Mouse (Mus musculus) E14TG2a.4 (cell line): Measurements from ENCODE around the gene Xrn1.
"Not testable (repeated sequence)": the region's sequence is repeated elsewhere in the genome, so short reads cannot be mapped to it uniquely, and the experiment has no call there.

ENCODE experiments used
- H3K27me3 ChIP-seq: 2 replicates; pipeline ENCODE4 v1.6.1; 2014; ENCODE audit warnings: low read length, control low read depth; ENCODE audit not compliant: insufficient read depth
- H3K36me3 ChIP-seq: 2 replicates; pipeline ENCODE4 v1.6.1; 2014; ENCODE audit warnings: low read length, control low read depth; ENCODE audit not compliant: insufficient read depth
- H3K4me1 ChIP-seq: replicated peaks from 2 replicates; pipeline ENCODE4 v1.6.1; 2014; ENCODE audit warnings: low read depth, low read length, control low read depth
- H3K4me3 ChIP-seq: replicated peaks from 2 replicates; pipeline ENCODE4 v1.5.1; 2014; ENCODE audit warnings: mild to moderate bottlenecking, low read length
- H3K9me3 ChIP-seq: 2 replicates; pipeline ENCODE4 v1.6.1; 2014; ENCODE audit warnings: low read length, control low read depth
- CTCF ChIP-seq: conservative IDR thresholded peaks from 2 replicates; pipeline ENCODE4 v1.5.1; 2014; ENCODE audit warnings: low read length
- NANOG ChIP-seq: IDR thresholded peaks from 2 replicates; pipeline ENCODE4 v1.6.1; 2014; ENCODE audit warnings: borderline replicate concordance, low read length, mixed read lengths
- POU5F1 ChIP-seq: IDR thresholded peaks from 2 replicates; pipeline ENCODE4 v1.6.1; 2014; ENCODE audit warnings: low read length, borderline replicate concordance

Xrn1 gene

GRCm38 (mm10) chr9:95954585-95955461 is at the start of gene Xrn1:
Xrn1 (plus strand) TSS chr9:95954760.
- Histone ChIP-seq H3K27me3 (no peaks in the 10 kb centered on the region), H3K36me3 (peaks cover 33% of the 10 kb centered on the region), H3K4me1 (peaks cover 30% of the 10 kb centered on the region), H3K9me3 (no peaks in the 10 kb centered on the region), H3K4me3 (peak within 1 kb of the TSS; percentile 100)
- TF ChIP-seq POU5F1, result no peak
- TF ChIP-seq CTCF, result no peak
- TF ChIP-seq NANOG, result no peak

- Histone ChIP-seq H3K4me3 (no peak overlapping the region), H3K36me3 (peaks cover 24% of the 10 kb centered on the region), H3K27me3 (no peaks in the 10 kb centered on the region), H3K9me3 (no peaks in the 10 kb centered on the region), H3K4me1 (peaks cover 4% of the 10 kb centered on the region; the same call in 1 of the 2 replicates)
- peak; percentile 68 for TF ChIP-seq CTCF
- TF ChIP-seq NANOG, result no peak
Observed at GRCm38 (mm10) chr9:95932855-95933254, 21.7 kb upstream of the Xrn1 start.

GRCm38 (mm10) chr9:95953658-95954057 is 902 bp upstream of the Xrn1 start:
- H3K9me3 ChIP-seq, result no peaks in the 10 kb centered on the region

GRCm38 (mm10) chr9:95954226-95954584 is 355 bp upstream of the Xrn1 start:
- H3K4me1 ChIP-seq, result peaks cover 25% of the 10 kb centered on the region
- H3K9me3 ChIP-seq, result no peaks in the 10 kb centered on the region
- TF ChIP-seq NANOG (no peak), CTCF (no peak), POU5F1 (no peak)
- H3K4me3 ChIP-seq, result peak overlapping the region; percentile 100
- no peaks in the 10 kb centered on the region for H3K27me3 ChIP-seq
- H3K36me3 ChIP-seq, result peaks cover 30% of the 10 kb centered on the region

More at GRCm38 (mm10) chr9:95953658-95954057, 902 bp upstream of the Xrn1 start:
- H3K4me1 ChIP-seq, result peaks cover 19% of the 10 kb centered on the region
- H3K4me3 ChIP-seq, result peak overlapping the region; percentile 100
- H3K36me3 ChIP-seq, result peaks cover 32% of the 10 kb centered on the region
- TF ChIP-seq NANOG, result no peak
- TF ChIP-seq CTCF, result no peak
- TF ChIP-seq POU5F1, result no peak
- H3K27me3 ChIP-seq, result no peaks in the 10 kb centered on the region

GRCm38 (mm10) chr9:95957611-95958010 is 3.1 kb downstream of the Xrn1 start:
- TF ChIP-seq CTCF (no peak), POU5F1 (no peak), NANOG (no peak)

GRCm38 (mm10) chr9:95958041-95958730 is 3.6 kb downstream of the Xrn1 start:
- H3K27me3 ChIP-seq, result no peaks in the 10 kb centered on the region
- no peak for TF ChIP-seq CTCF
- no peak for TF ChIP-seq POU5F1
- no peak for TF ChIP-seq NANOG
- H3K4me3 ChIP-seq, result no peak overlapping the region
- peaks cover 21% of the 10 kb centered on the region; the same call in 1 of the 2 replicates for H3K36me3 ChIP-seq
- peaks cover 28% of the 10 kb centered on the region for H3K4me1 ChIP-seq
- no peaks in the 10 kb centered on the region for H3K9me3 ChIP-seq

More at GRCm38 (mm10) chr9:95957611-95958010, 3.1 kb downstream of the Xrn1 start:
- peaks cover 30% of the 10 kb centered on the region for H3K4me1 ChIP-seq
- peaks cover 21% of the 10 kb centered on the region; the same call in 1 of the 2 replicates for H3K36me3 ChIP-seq
- H3K4me3 ChIP-seq, result no peak overlapping the region
- no peaks in the 10 kb centered on the region for H3K9me3 ChIP-seq
- no peaks in the 10 kb centered on the region for H3K27me3 ChIP-seq

GRCm38 (mm10) chr9:95958731-95959105 is 4.2 kb downstream of the Xrn1 start:
- H3K4me1 ChIP-seq, result peaks cover 22% of the 10 kb centered on the region
- H3K27me3 ChIP-seq, H3K9me3 ChIP-seq, H3K4me3 ChIP-seq: not testable (repeated sequence)
- H3K36me3 ChIP-seq, result peaks cover 22% of the 10 kb centered on the region; the same call in 1 of the 2 replicates

GRCm38 (mm10) chr9:95959246-95959645 is 4.7 kb downstream of the Xrn1 start:
- H3K4me1 ChIP-seq, result peaks cover 22% of the 10 kb centered on the region
- H3K9me3 ChIP-seq, result no peaks in the 10 kb centered on the region
- H3K36me3 ChIP-seq, result peaks cover 27% of the 10 kb centered on the region
- H3K27me3 ChIP-seq, result no peaks in the 10 kb centered on the region
- H3K4me3 ChIP-seq, result no peak overlapping the region
- TF ChIP-seq POU5F1, result no peak
- no peak for TF ChIP-seq NANOG
- no peak for TF ChIP-seq CTCF
